Mouse (Mus musculus): ENCODE data around the gene Lrrc57.

Lrrc57 gene

GRCm38 (mm10) chr2:120608830-120609723, at the start of gene Lrrc57, which contains the start of gene Haus2:
TSS of gene Lrrc57 (minus strand) at chr2:120609520.
TSS of gene Haus2 (plus strand) at chr2:120609383.
- DNase-seq: peak; percentile 93

GRCm38 (mm10) chr2:120658486-120658885, 49.2 kb upstream of the Lrrc57 start:
- DNase-seq: no peak

- no peak for DNase-seq
These were observed 47.4 kb upstream of the Lrrc57 start for GRCm38 (mm10) chr2:120656711-120657110.

DNA sequence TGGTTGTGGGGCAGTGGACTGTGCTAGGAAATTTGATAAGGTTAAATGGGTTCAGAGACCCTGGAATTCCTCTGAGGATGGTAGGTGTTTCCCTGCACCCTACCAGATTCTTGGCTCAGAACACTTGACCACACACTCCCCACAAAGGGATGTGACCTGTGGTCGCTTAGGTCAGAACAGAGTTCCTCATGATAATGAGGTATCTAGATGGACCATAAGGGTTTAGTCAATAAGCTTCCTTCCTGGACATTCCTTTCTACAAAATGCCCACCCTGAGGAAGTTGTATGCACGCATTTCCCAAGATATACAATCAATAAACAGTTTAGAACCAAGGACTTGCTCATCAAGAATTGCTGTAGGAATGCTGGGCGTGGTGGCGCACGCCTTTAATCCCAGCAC, 46.6 kb upstream of the Lrrc57 start:
- no peak for DNase-seq

- no peak for DNase-seq
These were observed 45.4 kb upstream of the Lrrc57 start for GRCm38 (mm10) chr2:120654693-120655092.

GRCm38 (mm10) chr2:120652925-120653284, 43.6 kb upstream of the Lrrc57 start:
- no peak for DNase-seq

GRCm38 (mm10) chr2:120652256-120652924, 43.1 kb upstream of the Lrrc57 start:
- no peak for DNase-seq

DNA sequence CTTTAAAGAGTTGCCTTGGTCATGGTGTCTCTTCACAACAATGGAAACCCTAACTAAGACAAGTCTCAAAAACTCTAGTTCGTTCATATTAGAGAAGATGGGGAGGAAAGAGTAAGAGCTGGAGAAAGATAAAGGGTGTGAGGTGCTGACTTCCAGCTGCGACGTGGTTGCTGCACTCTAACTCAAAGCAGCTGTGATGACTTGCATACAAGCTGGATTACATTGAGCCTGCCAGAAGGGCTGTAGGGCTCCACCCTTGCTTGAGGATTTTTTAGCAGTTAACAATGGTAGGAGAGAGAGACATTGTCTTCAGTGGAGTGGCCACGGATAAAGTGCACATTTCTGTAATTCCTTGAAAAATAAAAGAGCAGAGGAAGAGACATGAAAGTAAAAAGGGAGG, 37.5 kb upstream of the Lrrc57 start:
- peak; percentile 76 for DNase-seq

DNA sequence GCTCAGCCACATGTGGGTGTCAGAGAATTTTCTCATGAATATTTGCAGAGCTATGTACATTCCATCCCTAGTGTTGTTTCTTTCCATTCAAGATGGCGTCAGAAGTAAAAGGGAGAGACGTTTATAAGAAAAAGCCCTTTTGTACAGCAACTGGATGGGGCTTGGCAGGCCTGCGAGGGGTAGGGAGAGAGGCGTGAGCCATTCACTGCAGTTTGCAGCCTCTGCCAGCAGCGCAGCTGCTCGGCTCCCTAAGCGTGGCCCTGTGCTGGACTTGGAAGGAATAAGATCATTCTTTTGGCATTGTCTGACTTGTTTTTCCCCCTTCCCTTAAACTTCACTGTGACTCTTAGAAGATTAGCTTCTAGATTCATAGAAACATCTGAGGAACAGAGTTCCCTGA, 34.5 kb upstream of the Lrrc57 start:
- DNase-seq: peak; percentile 58

DNA sequence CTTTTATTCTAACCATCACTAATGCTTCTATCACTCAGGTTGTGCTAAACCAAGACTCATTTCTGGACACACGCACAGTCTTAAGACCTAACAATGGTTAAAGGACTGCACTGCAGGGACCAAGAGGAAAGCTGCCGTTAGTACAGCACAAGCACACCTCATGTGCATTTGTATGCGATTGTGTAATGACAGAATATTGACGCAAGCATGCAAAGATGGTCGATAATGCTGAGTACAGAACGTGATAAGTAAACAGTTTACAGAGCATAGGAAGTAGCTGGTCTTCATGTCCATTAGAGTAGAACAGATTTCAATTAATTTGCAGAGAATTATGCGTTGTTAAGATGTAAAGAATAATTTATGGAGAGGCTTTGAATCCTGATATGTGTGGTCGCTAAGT, 31.5 kb upstream of the Lrrc57 start:
- no peak for DNase-seq

DNA sequence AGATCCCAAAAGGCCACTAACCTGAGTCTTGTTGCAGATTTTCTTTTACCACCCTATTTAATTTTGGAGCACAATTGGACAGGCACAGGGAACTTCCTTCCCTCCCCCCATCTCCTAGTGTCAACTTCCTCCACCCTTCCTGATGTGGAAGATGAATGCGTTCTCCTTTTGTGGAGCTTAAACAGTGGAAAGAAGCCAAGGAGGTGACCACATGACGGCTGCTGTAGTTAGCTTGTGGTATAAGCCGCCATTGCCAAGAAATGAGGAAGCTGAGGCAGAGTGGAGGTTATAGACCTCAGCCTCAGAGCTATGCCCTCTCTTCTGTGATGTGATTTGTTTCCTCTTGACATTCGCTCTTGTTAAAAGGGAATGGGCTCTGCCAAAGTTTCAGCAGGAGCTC, 22.6 kb upstream of the Lrrc57 start:
- peak; percentile 87 for DNase-seq

DNA sequence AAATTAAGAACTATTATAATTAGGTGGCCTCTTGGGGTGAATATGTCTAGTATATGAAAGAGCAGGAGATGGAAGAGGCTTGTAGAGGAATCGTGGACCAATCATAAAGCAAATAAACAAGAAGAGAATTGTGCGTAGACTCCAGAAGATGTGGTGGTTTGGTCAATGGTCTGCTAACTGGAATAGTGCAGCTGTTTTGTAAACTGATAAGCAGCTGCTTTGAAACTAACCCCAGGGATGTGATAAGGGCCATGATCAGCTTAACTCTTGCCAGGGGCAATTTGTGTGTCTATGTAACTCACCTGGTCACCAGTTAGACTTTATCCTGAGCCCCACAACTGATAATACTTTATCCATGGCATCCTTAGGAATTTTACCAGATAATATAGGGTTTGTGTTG, 22.2 kb upstream of the Lrrc57 start:
- no peak for DNase-seq

DNA sequence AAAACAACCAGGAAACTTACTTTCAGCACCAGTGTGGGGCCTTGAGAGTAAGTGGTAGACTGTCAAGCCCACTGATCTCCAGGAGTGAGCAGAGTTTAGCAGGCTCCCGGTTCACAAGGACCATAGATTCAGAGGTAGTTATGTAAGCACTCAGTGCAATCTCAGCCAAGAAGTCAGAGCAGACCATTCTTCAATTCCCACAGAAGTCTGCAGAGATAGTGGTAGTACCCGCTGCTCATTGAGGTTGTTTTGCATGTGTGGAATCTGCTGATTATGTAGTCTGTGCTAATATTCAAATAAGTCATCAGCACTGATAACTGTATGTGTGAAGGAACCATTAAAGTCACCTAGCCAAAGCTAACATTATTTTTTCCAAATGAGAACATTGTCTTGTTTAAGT, 21.3 kb upstream of the Lrrc57 start:
- DNase-seq: no peak

GRCm38 (mm10) chr2:120630246-120630645, 20.9 kb upstream of the Lrrc57 start:
- no peak for DNase-seq

- DNase-seq: peak; percentile 100
These were observed 19.8 kb upstream of the Lrrc57 start, which contains the start of gene Stard9 for GRCm38 (mm10) chr2:120628886-120629735. TSS of gene Stard9 (plus strand) at chr2:120629121.

GRCm38 (mm10) chr2:120628076-120628865, 19.0 kb upstream of the Lrrc57 start:
- DNase-seq: no peak

DNA sequence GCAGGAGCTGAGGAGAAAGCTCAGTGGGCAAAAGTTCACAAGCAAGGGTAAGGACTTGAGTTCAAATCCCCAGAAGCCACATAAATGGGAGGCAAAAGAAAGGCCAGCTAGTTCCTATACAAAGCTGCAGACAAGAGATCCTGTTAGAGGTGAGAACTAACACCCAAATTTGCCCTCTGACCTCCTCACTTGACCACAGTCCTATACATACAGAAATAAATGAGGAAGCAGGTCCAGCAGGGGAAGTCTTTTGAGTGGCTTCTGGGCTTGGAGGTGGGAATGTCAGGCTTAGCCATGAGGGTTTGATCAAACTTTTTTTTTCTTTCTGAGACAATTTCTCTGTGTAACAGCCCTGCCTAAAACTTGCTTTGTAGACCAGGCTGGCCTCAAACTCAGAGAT, 13.6 kb upstream of the Lrrc57 start:
- DNase-seq: peak; percentile 26

- DNase-seq: no peak
These were observed 10.2 kb upstream of the Lrrc57 start for GRCm38 (mm10) chr2:120619538-120619937.

DNA sequence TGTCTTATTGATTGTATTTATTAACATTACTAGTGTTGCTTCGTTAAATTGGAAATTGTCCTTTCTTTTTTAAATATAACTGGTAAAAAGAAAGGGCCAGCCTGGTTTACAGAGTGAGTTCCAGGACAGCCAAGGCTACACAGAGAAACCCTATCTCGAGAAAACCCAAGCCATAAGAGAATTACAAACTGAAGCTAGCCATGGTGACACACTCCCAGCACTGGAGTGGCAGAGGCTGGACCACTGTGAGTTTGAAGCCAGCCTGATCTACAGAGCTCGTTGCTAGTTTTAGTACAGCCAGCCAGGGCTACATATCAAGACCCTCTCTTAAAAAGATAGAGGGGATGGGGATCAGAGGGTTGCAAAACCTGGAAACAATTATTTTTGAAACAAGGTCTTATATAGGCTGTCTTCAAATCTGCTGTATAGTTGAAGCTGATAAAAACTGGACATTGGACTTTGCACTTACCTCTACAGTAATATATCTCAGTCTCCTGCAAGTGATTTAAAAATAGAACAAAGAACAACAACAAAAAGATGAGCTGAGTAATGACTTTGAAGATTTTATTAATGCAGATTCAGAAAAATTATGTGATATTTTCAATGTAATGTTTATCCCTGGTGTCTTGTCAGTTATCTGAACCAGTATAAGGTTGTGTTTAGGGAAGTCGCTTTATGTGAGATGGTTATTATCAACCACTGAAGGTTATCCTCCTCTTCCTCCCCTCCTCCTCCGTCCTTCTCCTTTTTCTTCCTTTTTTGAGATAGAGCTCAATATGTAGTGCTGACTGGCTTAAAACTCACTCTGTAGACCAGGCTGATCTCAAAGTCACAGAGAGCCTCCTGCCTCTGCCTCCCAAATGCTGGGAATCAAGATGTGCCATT, 7.2 kb upstream of the Lrrc57 start:
- no peak for DNase-seq

DNA sequence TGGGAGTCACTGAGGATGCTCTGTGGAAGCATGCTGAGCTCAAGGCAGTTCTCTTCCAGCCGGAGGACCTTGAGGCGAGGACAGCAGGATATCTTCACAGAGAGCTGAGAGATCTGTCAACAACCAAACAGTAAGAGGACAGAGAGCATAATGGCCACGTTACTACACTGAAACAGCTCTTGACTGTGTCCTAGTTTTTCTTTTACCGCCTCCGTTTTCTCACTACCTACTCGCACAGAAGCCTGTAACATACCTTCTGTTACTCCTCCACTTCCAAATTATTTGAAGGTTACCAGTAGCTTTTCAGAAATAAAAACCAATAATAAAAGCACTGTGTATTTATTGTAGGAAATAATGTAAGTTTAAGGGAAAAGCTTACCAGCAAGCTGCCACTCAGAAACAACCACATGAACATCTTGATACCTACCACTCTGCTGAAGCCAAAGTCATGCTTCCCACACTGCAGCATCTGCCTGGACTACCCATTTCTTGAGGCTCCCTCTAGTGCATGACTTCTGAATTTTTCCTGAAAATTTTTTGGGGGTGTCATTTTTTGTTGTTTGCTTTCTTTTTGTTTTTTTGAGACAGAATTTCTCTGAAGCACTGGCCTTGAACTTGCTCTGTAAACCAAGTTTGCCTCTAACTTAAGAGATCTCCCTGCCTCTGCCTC, 3.2 kb downstream of the Lrrc57 start:
- peak; percentile 26 for DNase-seq

DNA sequence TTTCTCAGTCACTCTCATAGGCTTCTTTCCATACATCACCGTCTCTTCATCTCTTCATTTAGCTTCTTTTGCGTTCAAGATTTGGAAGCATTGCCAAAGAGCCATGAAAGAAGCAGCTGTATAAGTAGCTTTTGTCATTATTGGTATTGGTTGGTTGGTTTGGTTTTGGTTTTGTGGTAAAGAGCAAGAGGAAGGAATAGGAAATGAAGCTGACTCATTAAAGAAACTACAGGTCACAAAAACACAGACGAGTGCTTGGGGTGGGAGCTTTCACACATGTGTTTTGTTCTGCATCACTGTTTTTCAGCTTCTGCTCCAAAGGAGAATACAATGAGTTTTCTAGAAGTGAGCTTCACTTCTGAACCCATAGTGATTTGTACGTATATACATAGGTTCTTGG, 9.8 kb downstream of the Lrrc57 start:
- no peak for DNase-seq

Measured in lung, postnatal 36 days (tissue).